Mouse (Mus musculus) liver, postnatal 0 days (tissue): Measurements from ENCODE around the gene Fbll1.
"Not testable (repeated sequence)": the region's sequence is repeated elsewhere in the genome, so short reads cannot be mapped to it uniquely, and the experiment has no call there.

Experiments used
- CTCF ChIP-seq: sonication (generic); IDR thresholded peaks from 2 replicates; pipeline ENCODE4 v1.5.1; 2016; ENCODE audit warnings: antibody characterized with exemption, low read depth
- EP300 ChIP-seq: IDR thresholded peaks from 2 replicates; pipeline ENCODE4 v1.6.1; 2016; ENCODE audit warnings: antibody characterized with exemption, low read depth, mild to moderate bottlenecking

- not testable (repeated sequence) for TF ChIP-seq CTCF, EP300
These were observed 43.9 kb upstream of the Fbll1 start for GRCm38 (mm10) chr11:35842560-35842959.
